Mouse (Mus musculus): ENCODE results near the gene Rcbtb2. TPM values are rescaled to one million over a fixed set of nuclear protein-coding genes. Genes with fewer than 3 reads are reported as not detected.

The Rcbtb2 gene
- total RNA-seq, 4 experiments from 2014 or later = 18.2 to 30.9 (median 21.1) TPM

DNA sequence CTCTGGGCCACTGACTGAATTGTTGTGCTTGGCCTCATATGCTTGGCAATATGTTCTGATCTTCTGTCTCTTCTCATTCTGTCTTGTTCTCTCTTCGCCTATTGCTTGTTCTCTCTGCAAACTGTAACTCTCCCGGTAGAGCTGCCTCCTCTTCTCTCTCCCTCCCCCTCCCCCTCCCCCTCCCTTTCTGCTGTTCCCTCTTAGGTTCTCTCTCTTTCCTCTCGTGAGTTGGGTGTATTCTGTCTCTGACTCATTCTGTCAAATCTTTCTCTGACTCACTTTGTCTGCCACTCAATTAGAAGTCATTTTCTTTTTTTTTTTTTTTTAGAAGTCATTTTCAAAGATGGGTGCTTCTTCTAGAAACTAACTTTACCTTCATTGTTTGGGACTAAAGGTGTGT, 23.9 kb downstream of the Rcbtb2 start:
- no peak for DNase-seq (ENCODE audit: low spot score)

DNA sequence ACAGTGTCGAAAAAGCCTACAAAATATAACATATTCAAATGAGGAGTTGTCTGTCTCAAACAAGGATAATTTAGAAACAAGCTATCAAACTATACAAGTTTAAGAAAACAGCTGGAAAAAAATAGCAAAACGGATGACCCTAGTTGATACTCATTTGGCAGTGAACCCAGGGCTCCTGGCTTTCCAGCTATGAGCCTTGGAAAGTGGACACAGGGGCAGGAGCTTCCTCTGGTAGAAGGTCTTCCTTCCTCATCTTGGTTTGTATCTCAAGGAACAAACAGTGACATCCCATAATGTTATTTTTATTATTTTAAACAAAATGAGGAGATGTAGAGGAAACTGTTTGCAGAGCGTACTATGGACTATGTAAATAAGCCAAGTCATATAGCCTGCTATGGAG, 25.3 kb downstream of the Rcbtb2 start:
- DNase-seq (ENCODE audit: low spot score) = no peak

DNA sequence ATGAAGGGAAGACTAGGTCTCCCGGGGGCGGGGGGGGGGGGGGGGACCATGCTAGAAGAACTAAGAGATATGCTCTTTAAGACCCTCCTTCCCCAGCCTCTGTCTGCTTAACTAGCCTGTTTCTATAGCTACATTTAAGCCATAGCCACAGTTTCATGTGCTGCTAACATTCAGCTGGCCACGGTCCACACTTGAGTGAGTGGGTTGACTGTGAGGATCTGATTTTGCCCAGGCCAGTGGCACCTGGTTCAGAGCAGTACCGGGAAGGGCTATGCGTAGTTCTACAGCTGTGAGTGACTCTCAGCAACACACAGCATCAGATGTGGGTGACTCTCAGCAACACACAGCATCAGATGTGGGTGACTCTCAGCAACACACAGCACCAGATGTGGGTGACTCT, 38.5 kb downstream of the Rcbtb2 start:
- DNase-seq (ENCODE audit: low spot score) = no peak

DNA sequence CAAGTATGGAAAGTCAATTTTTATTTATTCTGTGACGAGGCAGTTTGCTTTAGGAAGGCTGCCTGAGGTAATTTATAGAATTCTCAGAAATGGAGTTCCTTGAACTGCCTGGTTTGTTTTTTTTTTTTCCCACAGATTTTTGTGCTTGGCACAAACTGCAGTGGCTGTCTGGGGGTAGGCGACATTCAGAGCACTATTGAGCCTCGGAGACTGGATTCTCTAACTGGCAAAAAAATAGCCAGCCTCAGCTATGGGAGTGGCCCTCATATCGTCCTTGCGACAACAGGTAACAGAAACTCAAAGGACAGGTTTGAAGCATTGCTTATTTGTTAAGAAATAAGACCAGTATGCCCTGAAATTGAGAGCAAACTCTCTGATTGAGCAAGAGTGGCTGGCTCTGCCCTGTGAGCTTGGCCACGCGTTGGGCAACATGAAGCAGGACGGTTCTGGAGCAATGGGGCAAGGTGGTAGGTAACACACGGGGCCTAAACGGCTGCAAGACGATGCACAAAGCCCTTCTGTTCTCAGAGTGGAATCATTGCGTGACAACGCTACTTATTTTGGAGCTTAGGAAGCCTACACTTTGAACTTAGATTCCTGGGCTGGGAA, 39.5 kb downstream of the Rcbtb2 start:
- no peak for DNase-seq (ENCODE audit: low spot score)

DNA sequence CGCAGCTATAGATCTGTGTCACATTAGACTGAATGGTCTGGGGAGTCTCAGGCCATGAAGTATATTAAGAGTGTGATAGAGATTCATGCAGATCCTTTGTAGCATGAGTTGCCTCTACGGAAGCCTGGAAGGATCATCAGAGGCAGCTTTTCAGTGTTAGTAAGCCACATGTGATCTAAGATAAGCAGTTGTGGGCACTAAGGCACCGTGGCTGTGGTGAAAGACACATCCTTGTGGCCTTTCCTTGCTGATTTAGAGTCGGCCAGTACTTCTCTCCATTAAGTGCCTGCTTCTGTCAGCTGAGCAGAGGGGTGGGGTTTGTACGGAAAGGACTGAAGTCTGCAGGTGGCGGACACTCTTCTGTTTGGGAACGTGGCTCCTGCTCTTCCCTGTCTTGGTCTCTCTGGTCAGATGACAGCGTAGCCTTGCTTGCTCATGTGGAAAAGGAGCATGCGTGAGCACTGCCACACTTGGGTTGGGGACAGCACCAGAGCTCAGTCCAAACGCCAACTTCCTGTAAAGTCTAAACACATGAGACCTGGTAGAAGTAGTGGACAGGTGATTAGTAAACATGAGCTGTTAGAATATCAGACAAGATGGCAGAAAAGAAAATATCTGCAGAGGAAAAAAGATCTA, 40.6 kb downstream of the Rcbtb2 start:
- DNase-seq (ENCODE audit: low spot score) = no peak

DNA sequence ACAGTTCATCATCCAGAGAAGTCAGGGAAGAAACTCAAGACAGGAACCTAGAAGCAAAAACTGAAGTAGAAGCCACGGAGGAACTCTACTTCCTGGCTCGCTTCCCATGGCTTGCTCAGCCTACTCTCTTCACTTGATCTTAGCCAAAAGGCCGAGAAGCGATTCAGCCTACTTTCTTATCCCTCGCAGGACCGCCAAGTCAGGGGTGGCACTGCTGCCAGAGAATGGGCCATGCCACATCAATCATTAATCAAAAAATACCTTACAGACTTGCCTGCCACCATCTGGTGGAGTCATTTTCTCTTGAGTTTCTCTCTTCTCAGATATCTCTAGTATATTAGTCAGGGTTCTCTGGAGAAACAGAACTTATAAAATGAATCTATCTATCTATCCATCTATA, 42.3 kb downstream of the Rcbtb2 start:
- no peak for DNase-seq (ENCODE audit: low spot score)

DNA sequence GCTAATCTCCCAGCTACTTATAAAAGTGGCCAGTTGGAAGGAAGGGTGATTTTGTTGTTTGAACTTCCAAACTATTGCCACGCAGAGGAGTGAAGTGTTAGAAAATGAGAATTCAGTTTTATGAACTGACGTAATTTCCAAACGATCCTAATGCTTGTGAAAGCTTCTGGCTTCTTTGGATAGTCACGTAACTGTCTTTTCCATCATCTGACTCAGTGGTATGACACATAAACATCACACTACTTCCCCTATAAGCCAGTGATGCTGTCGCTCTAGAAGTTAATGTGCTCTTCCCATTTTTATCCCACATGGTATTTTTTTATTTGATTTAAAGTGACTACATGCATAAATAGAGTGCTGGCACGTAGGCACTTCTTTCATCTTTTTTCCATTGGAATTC, 45.8 kb downstream of the Rcbtb2 start:
- no peak for DNase-seq (ENCODE audit: low spot score)

DNA sequence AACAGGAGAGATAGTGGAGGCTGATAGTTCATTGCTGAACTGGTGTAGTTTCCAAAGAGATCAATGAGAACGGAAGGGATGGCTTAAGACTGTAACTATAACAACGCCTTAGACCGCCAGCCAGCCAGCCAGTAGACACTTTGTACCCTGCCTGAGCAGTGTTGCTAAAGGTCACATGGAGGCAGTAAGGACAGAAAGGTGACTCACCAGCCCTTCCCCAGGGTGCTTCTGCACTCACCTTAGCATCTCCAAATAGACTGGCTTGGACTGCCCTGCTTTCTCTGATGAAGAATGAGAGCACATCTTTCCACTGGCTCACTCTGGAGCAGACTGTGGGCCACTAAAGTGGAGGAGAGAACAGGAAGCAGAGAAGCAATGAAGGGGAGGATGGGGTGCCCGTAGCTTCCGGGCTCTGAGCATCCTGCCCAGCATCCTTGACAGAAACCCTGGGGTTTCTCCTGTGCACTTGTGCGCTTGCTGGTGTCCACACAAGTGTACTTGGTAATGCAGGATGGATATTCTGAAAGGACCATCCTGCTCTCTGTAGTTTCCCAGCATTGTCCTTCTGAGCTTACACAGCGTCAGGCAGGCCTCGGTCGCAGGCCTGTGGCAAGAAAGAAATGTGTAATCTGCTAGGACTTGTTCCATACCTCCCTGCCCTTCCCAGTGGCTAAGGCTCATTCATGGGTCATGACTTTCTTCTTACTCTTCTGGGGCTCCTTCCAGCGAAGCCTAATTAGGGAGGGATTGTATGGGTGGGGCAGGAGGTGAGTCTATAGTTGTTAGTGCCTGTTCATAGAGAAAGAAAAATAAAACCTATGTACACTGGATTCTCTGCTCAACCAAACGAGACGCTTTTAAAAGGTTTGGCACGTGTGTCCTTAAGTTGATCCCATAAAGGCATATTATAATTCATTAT, 47.3 kb downstream of the Rcbtb2 start:
- no peak for DNase-seq (ENCODE audit: low spot score)

DNA sequence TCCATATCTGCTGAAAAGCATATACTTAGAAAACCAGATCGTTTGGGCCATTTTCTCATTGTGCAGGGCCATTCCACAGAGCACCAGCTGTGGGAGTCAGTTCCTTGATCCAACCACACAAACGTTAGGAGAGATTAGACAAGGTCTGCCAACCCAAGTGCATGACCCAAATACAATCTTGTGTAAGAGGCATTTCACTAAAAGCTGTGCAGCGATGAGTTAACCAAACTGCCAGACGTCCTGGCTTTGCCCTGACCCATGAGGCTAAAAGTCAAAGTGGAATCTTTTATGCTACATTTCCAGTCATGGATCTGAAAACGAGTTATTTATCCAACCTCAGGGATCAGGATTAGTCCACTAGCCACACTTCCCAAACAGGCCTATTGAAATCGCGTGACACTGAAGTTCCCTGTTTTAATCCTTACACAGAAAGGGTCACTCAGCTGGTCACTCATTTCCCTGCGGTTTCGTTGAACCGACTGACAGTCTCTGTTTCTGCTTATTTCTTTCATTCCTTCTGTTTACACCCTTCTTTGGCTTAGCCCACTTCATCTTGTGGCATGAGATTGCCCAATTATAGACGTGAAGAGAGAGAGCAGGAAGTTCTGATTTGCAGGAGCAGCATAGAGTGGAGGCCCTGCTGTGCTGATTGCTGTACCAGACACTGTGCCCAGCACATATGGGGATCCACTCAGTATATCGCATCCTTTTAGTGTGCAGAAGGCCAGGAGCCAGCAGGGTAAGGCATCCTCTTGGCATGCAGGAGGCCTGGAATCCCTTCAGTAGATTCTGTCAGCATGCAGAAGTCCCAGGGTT, 49.6 kb downstream of the Rcbtb2 start:
- DNase-seq (ENCODE audit: low spot score) = peak; percentile 35

DNA sequence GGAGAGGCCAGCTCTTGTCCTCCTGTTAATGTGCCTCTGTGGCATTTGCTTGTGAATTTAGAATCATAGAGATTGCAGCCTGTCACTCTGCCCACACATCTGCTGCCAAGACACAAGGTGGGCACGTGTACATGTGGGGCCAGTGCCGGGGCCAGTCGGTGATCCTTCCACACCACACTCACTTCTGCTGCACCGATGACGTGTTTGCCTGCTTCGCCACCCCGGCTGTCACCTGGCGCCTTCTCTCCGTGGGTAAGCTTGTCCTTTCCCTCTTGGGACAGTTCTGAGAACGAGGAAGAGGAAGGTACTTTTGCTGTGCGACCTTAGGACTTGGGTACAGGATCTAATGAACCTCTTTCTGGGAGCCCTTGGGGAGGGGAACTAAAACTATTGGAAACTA, 50.8 kb downstream of the Rcbtb2 start:
- no peak for DNase-seq (ENCODE audit: low spot score)

DNA sequence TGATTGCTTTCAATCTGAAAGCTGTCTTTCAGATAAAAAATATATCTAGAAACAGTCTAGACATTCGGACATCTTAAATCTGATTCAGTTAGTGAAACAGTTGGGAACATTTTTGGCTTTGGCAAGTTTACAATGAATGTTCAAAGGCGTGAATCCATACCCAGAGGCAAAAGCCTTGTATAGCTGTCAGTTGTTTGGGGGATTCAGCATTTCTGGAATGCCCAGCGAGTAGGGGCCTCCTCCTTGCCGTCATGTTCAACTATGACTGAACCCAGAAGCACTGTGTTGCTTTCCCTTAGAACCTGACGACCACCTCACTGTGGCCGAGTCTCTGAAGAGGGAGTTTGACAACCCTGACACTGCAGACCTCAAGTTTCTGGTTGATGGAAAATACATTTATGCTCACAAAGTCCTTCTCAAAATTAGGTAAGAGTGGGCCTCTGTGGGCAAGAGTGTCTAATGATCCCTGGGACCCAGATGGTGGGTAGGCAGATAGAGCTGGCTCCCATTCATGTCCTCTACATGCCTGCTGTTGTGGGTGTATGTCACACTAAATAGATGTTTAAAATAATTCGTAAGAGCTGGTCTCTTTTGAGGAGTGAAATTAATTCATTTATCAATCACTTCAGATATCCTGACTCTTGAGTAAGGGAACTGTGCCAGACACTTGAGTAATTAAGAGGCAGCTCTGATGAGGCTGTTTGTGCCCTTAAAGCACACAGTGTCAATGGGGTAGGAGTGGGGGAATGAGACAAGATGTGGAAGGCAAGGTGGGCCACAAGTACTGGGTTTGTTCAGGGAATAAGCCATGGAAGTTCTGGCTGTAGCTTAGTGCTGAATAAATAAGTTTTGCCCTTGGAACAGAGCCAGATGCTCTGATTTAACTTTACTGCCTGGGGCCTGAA, 51.5 kb downstream of the Rcbtb2 start:
- no peak for DNase-seq (ENCODE audit: low spot score)

DNA sequence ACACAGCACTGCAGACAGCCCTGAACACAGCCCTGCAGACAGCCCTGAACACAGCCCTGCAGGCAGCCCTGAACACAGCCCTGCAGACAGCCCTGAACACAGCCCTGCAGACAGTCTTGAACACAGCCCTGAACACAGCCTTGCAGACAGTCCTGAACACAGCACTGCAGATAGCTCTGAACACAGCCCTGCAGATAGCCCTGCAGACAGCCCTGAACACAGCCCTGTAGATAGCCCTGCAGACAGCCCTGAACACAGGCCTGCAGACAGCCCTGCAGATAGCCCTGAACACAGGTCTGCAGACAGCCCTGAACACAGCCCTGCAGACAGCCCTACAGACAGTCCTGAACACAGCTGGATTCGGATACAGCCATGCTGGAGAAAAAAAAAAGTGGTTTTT, 52.2 kb downstream of the Rcbtb2 start:
- DNase-seq (ENCODE audit: low spot score) = no peak

DNA sequence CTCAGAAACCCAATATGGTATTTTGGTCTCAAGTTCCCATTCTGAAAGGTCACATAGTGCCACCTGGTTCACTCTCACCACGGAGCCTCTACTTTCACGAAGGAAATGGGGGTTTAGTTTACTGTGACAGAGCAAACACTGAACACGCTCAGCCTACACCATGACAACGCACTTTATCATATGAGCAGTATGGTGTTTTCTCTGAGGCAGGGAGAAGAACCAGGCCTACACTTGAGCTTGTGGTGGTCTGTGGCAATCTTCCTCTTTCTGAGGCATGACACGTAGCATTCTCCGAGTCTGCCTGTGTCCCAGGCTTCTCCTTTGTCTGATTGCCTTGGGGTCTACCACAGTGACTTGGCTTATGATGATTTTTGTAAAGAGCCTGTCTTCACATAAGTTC, 53.0 kb downstream of the Rcbtb2 start:
- no peak for DNase-seq (ENCODE audit: low spot score)

DNA sequence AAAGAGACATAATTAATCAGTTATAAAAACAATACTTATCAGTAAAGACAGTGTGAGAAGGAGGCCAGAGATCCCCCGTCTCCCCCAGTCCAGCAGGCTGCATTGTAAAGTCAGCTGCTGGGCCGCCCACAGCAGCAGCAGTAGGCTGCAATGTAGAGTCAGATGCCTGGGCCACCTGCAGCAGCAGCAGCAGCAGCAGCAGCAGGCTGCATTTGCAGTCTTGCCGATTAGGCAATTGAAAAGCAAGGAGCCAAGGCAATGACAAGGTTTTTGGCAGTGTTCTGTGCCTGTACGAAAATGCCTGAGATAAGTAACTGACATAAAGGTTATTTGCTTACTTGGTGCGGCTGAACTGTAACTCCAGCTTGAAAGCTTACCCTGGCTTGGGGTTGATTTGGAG, 53.4 kb downstream of the Rcbtb2 start:
- DNase-seq (ENCODE audit: low spot score) = peak; percentile 34

DNA sequence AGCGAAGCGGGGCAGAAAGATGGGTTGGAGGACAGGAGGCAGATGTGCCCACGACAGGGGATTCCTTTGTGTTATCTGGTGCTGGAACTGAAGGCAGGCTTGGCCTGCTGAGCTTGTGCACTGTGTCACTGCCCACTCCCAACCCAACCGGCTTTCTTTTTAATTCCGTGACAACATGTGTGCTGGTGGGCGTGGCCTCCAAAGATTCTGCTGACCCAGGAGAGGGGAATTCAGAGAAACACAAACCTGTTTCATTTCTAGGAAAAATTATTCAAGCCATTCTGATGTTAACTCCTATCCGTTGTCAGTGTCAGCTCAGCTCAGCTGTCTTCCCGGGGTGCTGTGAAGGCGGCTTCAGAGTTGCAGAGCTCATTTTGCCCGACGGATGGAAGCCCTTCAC, 55.1 kb downstream of the Rcbtb2 start:
- DNase-seq (ENCODE audit: low spot score) = no peak

DNA sequence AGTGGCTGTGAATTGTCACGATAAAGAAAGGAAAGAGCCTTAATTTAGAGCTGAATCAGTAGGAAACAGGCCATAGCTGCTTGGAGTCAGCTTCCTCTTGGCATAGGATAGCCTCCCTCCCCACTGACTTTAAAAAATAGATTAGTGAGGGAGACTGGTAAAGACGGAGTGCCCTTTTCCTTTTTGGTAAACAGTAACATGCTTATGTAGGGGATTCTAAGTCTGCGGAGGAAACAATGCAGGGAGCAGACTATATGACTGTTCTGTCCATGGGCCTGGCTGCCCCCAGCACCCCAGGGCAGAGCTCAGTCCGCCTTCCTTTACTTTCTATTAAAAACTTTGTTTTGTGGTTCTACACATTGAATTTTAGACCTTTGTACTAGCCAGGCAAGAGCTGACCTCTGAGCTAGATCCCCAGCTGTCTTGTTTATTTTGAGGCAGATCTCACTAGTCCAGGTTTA, 56.4 kb downstream of the Rcbtb2 start:
- peak; percentile 48 for DNase-seq (ENCODE audit: low spot score)

DNA sequence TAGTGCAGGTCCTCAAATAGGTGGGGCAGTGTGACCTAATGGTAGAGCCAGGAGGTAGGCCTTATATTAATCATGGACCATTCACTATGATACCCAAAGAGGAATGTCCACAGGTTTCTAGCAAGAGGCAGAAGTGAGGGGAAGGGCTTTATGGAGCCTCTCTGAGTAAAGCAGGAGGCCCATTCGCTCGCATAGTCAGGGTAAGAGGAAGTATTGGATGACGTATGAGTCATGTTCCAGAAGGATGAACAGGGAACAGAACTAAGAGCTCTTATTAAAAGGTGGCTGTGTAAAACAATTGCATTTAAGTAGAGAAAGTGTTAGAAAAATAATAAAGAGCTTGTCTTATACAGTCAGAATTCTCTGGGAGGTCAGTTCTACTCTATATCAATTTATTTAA, 57.8 kb downstream of the Rcbtb2 start:
- DNase-seq (ENCODE audit: low spot score) = no peak

DNA sequence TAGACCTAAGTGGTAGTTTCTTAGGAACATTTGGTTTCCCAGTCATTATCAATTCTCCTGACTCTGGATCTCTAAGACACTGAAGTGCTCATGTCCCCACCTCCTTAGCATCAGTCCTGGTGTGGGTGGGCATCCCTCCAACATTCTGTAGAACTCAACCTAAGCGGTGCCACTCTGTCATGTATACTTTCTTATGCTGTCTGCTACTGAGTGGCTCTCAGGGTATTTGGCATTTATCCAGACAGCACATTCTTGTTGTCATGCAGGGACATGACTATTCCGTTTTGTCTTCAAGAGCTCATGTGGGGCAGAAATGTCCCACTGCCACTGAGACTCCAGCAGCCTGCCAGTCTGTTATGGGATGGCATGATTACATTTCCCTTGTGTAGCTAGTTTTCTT, 58.3 kb downstream of the Rcbtb2 start:
- no peak for DNase-seq (ENCODE audit: low spot score)

DNA sequence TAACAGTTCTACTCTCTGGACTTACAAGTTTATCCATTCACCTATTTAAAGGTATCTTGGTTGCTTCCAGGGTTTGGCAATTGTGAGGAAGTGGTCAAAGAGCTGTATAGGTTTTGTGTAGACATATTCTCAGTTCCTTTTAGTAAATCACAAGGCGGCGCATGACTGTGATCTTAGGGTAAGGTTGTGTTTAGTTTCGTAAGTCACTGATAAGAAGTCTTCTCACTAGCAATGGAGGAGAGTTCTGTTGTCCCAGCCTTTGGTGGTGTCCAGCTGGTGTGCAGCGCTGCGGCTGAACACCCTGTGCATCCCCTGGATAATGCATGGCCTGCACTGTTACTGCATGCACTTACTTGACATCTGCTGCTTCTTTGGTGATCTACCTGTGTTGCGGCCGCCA, 64.0 kb downstream of the Rcbtb2 start:
- no peak for DNase-seq (ENCODE audit: low spot score)

DNA sequence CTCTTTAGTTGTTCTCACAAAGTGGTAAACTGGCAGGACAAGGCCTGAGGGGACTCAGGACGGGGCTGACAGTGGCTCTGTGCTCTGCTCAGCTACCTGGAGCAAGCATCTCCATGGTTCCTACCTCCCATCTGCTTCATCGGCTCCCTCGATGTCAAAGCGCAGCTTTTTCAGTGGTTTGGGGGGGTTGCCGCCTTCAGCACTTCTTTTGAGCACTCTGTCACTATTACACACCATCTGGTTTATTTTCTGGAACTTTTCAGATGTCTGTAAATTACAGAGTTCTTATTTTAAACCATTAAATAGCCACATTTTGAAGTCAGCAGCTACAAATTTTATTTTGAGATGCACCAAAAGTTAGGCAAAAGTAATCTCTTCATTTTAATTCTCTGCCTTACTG, 76.2 kb downstream of the Rcbtb2 start:
- no peak for DNase-seq (ENCODE audit: low spot score)

DNA sequence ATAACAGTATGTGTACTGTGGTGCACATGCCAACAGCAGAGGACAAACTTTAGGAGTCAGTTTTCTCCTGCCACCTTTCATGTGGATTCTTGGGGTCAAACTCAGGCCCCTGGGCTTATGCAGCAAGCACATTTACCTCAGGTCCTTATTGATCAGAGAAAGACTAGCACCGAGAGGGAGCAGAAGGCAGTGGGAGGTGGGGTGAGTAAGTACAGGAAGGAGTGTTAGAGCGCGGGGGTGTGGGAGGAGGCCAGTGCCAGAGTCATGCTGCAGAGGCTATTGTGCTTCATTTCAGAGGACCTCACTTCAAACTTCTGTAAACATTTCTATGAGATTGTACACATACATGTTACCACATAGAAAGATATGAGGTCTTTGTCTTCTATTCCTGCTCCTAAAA, 78.6 kb downstream of the Rcbtb2 start:
- no peak for DNase-seq (ENCODE audit: low spot score)

Data from heart, adult 8-10 months (tissue).